Mouse (Mus musculus) liver, embryonic 14.5 days (tissue): ENCODE measurements around the gene Etnk1. TPM values are rescaled to one million over a fixed set of nuclear protein-coding genes. Genes with fewer than 3 reads are reported as not detected.

Experiments
- ATAC-seq: fragments of 200-750 bp; cut with Nextera tagmentation; 2 replicates; pipeline ENCODE4 v1.8.0; 2017; ENCODE audit warnings: moderate number of reproducible peaks, mild to moderate bottlenecking, moderate library complexity; ENCODE audit not compliant: insufficient read depth
- DNase-seq, 3 experiments: peaks; one replicate each; pipeline ENCODE4 v3.0.0-alpha.2; 2012 to 2013; ENCODE audit warnings: low read depth in 3 of 3, low spot score in 3 of 3
- H3K27ac ChIP-seq: fragments of 300-500 bp; sonication (generic); 2 replicates; pipeline ENCODE4 v1.5.1; 2014; ENCODE audit warnings: moderate library complexity, mild to moderate bottlenecking, control low read depth, inconsistent platforms
- H3K27me3 ChIP-seq: fragments of 300-500 bp; sonication (generic); 2 replicates; pipeline ENCODE4 v1.6.1; 2014; ENCODE audit warnings: mild to moderate bottlenecking, low read length, moderate library complexity; ENCODE audit not compliant: control insufficient read depth, insufficient read depth
- H3K36me3 ChIP-seq: fragments of 300-500 bp; sonication (generic); replicated peaks from 2 replicates; pipeline ENCODE4 v1.6.1; 2014; ENCODE audit warnings: low read depth; ENCODE audit not compliant: control insufficient read depth, insufficient read depth
- H3K4me1 ChIP-seq, 2 experiments: fragments of 200-500 bp in 1 of 2; fragments of 300-500 bp in 1 of 2; sonication (generic) in 1 of 2; replicated peaks; 2 replicates each; pipeline ENCODE4 v1.6.1; 2012 to 2014; ENCODE audit warnings: antibody characterized with exemption in 1 of 2, inconsistent platforms in 1 of 2, low read length in 1 of 2; ENCODE audit not compliant: control insufficient read depth in 2 of 2, insufficient read depth in 2 of 2
- H3K4me2 ChIP-seq: fragments of 300-500 bp; sonication (generic); 2 replicates; pipeline ENCODE4 v1.6.1; 2014; ENCODE audit warnings: low read depth, mild to moderate bottlenecking, control low read depth, moderate library complexity
- H3K4me3 ChIP-seq, 2 experiments: fragments of 200-500 bp in 1 of 2; fragments of 300-500 bp in 1 of 2; sonication (generic) in 1 of 2; 2 replicates each; pipeline ENCODE4 v1.5.1; 2012 to 2014; ENCODE audit warnings: low read depth in 2 of 2, low read length in 2 of 2, mild to moderate bottlenecking in 2 of 2, control low read depth in 1 of 2, inconsistent platforms in 1 of 2, moderate library complexity in 1 of 2; ENCODE audit not compliant: insufficient read depth in 1 of 2
- H3K9ac ChIP-seq: fragments of 300-500 bp; sonication (generic); replicated peaks from 2 replicates; pipeline ENCODE4 v1.6.1; 2014; ENCODE audit warnings: mild to moderate bottlenecking, control low read depth, moderate library complexity
- H3K9me3 ChIP-seq: fragments of 300-500 bp; sonication (generic); 2 replicates; pipeline ENCODE4 v1.6.1; 2016; ENCODE audit warnings: low read length, mixed read lengths; ENCODE audit not compliant: control insufficient read depth
- CTCF ChIP-seq: IDR thresholded peaks from 2 replicates; pipeline ENCODE4 v1.5.1; 2016; ENCODE audit warnings: antibody characterized with exemption, low read depth, control low read depth
- EP300 ChIP-seq: IDR thresholded peaks from 2 replicates; pipeline ENCODE4 v1.6.1; 2016; ENCODE audit warnings: antibody characterized with exemption, low read depth
- WGBS: fragments of 180-500 bp; shearing (Covaris S2); extraction: QIAGEN DNeasy Blood & Tissue Kit; methylation state at CpG from one replicate; pipeline ENCODE4 v1.1.7; 2014; ENCODE audit not compliant: insufficient replicate concordance; 5-methylcytosine and 5-hydroxymethylcytosine counted together
- polyA plus RNA-seq, 2 experiments: library from polyadenylated mRNA; depleted of rRNA in 1 of 2; stranded (reverse) in 1 of 2; unstranded in 1 of 2; fragments of >200 nt; fragmentation: Nextera tagmentation in 1 of 2; extraction: Ambion mirVana in 1 of 2; gene quantifications; 2 replicates each; pipeline versions ENCODE4 v1.2.1 to v1.2.3; 2012 to 2014

The Etnk1 gene
- polyA plus RNA-seq, 2 experiments, result 7.5 to 12.1 TPM

DNA sequence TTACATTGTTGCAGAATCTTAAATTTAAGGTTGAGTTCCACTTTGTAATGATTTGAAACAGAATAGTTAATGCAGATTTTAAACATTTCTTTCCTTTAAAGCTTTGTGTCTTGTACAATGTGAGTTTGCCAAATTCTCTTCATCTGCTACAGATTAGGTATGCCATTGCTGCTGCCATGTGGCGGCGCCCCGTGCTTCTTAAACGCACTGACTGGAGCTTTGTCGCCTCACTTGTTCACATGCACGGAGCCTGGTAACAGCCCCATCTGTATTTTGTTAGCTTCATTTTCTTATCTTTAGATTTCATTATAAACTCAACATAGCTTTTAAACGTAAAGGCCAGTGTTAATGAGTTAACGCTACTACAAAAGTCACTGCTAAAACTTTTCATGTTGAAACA lies 25.7 kb downstream of the Etnk1 start:
- no peaks in the 10 kb centered on the region for H3K4me1 ChIP-seq
- no peak overlapping the region for H3K4me2 ChIP-seq
- no peaks in the 10 kb centered on the region for H3K9me3 ChIP-seq
- H3K36me3 ChIP-seq, result peaks cover 18% of the 10 kb centered on the region
- DNase-seq, result no peak
- 83% methylated on average over 8 of the region's 8 CpGs for WGBS
- no peak overlapping the region for H3K4me3 ChIP-seq
- H3K27ac ChIP-seq, result no peak overlapping the region
- no peak for TF ChIP-seq CTCF
- TF ChIP-seq EP300, result no peak
- ATAC-seq, result no peak
- H3K9ac ChIP-seq, result no peak overlapping the region
- no peaks in the 10 kb centered on the region for H3K27me3 ChIP-seq

DNA sequence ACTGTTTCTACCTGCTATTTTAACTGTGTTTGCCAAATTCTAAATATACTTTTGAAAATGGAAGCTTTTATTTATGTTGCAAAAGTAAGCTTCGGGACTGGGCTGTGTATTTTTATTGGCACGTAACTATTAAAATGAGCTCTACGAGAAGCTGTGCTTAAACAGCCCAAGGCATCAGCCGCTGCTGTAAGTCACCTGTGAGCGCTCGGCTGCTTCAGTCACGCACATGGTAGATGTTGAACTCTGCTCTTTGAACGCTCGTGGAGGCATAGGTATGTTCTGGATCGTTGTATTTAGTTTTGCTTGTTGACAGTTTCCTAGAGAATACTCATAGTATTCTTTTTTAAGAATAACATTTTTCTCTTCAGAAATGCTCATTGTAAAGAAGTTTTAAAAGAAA lies 26.1 kb downstream of the Etnk1 start:
- no peak overlapping the region for H3K27ac ChIP-seq
- no peak for ATAC-seq
- no peak overlapping the region for H3K4me2 ChIP-seq
- DNase-seq, result no peak
- no peaks in the 10 kb centered on the region for H3K27me3 ChIP-seq
- no peak overlapping the region for H3K4me3 ChIP-seq
- no peak overlapping the region for H3K9ac ChIP-seq
- H3K4me1 ChIP-seq, result no peaks in the 10 kb centered on the region
- peaks cover 18% of the 10 kb centered on the region for H3K36me3 ChIP-seq
- WGBS, result 81% methylated on average over 10 of the region's 10 CpGs
- TF ChIP-seq EP300 (no peak), CTCF (no peak)
- H3K9me3 ChIP-seq, result no peaks in the 10 kb centered on the region

DNA sequence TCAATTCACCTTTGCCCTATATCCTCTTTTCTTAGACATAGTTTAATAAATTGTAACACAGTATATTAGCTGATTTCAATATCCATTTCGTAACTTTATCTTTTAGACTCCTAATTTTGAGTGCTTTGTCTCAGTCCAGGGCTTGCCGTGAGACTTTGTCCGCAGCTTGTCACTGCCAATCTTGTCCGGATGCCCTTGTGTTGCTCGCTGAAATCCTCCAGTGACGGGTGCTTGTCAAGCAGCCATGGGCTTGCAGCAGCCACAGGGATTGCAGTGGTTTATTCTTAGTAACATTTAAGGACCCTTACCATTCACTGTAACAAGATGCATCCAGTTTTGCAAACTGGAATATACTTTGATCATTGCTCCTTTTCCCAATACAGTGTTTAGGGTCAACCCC lies 26.6 kb downstream of the Etnk1 start:
- H3K9ac ChIP-seq, result no peak overlapping the region
- H3K9me3 ChIP-seq, result no peaks in the 10 kb centered on the region
- no peak overlapping the region for H3K27ac ChIP-seq
- no peak for DNase-seq
- H3K4me2 ChIP-seq, result no peak overlapping the region
- WGBS, result 86% methylated on average over 6 of the region's 6 CpGs
- no peak overlapping the region for H3K4me3 ChIP-seq
- ATAC-seq, result no peak
- no peaks in the 10 kb centered on the region for H3K4me1 ChIP-seq
- peaks cover 18% of the 10 kb centered on the region for H3K36me3 ChIP-seq
- H3K27me3 ChIP-seq, result no peaks in the 10 kb centered on the region
- no peak for TF ChIP-seq EP300
- TF ChIP-seq CTCF, result no peak

DNA sequence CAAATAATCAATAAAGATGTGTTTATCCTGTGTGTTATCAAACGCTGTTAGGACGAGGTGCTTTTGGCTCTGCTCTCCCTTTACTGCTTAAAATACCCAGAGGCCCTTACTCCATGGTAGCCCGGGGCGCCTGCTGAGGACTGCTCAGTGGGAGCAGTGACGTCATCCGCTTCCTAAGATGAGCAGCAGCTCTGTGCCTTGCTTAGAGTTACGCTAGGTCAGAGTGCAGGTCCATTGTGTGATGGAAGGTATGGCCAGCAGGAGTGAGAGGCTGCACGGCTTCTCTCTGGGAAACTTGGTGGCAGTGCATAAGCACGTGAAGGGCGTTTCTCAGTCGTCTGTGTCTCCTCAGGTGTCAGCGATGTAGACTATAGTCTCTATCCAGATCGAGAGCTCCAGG lies 30.0 kb downstream of the Etnk1 start:
- TF ChIP-seq CTCF, result no peak
- no peak for TF ChIP-seq EP300
- no peak for ATAC-seq
- peaks cover 28% of the 10 kb centered on the region for H3K36me3 ChIP-seq
- no peak overlapping the region for H3K27ac ChIP-seq
- no peaks in the 10 kb centered on the region for H3K27me3 ChIP-seq
- H3K4me1 ChIP-seq, result no peaks in the 10 kb centered on the region
- no peak overlapping the region for H3K4me2 ChIP-seq
- DNase-seq, result no peak
- H3K4me3 ChIP-seq, result no peak overlapping the region
- H3K9ac ChIP-seq, result no peak overlapping the region
- 86% methylated on average over 13 of the region's 13 CpGs for WGBS
- no peaks in the 10 kb centered on the region for H3K9me3 ChIP-seq

DNA sequence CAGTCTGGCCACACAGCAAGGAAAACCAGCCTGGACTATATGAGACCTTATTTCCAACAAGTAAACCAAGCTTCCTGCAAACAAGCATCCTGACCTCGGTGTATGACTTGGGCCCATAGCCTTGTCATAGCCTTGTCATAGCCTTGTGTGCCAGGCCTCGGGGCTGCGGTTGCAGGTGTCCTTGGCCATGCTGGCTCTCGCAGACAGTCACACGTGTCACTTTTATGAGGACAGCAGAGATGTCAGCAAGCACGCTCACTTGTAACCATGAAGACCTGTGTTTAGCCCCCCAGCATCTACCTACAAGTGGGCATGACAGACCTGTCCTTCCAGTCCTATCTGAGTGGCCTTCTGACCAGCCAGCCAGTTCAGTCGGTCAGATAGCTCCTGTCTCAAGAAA lies 31.4 kb downstream of the Etnk1 start:
- DNase-seq (no peak), ATAC-seq (no peak)
- Histone ChIP-seq H3K4me2 (no peak overlapping the region), H3K27me3 (no peaks in the 10 kb centered on the region), H3K27ac (no peak overlapping the region), H3K4me1 (no peaks in the 10 kb centered on the region), H3K36me3 (peaks cover 28% of the 10 kb centered on the region), H3K9ac (no peak overlapping the region), H3K9me3 (no peaks in the 10 kb centered on the region), H3K4me3 (no peak overlapping the region)
- WGBS, result 83% methylated on average over 7 of the region's 7 CpGs
- TF ChIP-seq CTCF (no peak), EP300 (no peak)
